Mouse (Mus musculus): Measurements from ENCODE around the gene Slc4a3.

The Slc4a3 gene

GRCm38 (mm10) chr1:75545965-75546956 is at the start of gene Slc4a3:
TSS of gene Slc4a3 (plus strand) at chr1:75546266.
- peak in 1 of 2 experiments; percentile 42 for DNase-seq (ENCODE audit: low spot score in 2 of 2)

- no peak for DNase-seq (ENCODE audit: low spot score in 2 of 2)
These were observed 47.2 kb upstream of the Slc4a3 start for GRCm38 (mm10) chr1:75498897-75499296.

- DNase-seq (ENCODE audit: low spot score in 2 of 2), result no peak
These were observed 46.6 kb upstream of the Slc4a3 start for GRCm38 (mm10) chr1:75499441-75499840.

- no peak for DNase-seq (ENCODE audit: low spot score in 2 of 2)
These were observed 44.2 kb upstream of the Slc4a3 start for GRCm38 (mm10) chr1:75501905-75502304.

GRCm38 (mm10) chr1:75502945-75503650 is 43.0 kb upstream of the Slc4a3 start:
- no peak for DNase-seq (ENCODE audit: low spot score in 2 of 2)

- no peak for DNase-seq (ENCODE audit: low spot score in 2 of 2)
These were observed 42.5 kb upstream of the Slc4a3 start for GRCm38 (mm10) chr1:75503651-75503980.

- DNase-seq (ENCODE audit: low spot score in 2 of 2), result no peak
These were observed 41.6 kb upstream of the Slc4a3 start for GRCm38 (mm10) chr1:75504256-75505045.

- DNase-seq (ENCODE audit: low spot score in 2 of 2), result peak; percentile 66 to 69
These were observed 40.7 kb upstream of the Slc4a3 start for GRCm38 (mm10) chr1:75505159-75505955.

- no peak for DNase-seq (ENCODE audit: low spot score in 2 of 2)
These were observed 39.9 kb upstream of the Slc4a3 start, which contains the start of gene Obsl1 for GRCm38 (mm10) chr1:75505956-75506831. TSS of gene Obsl1 (minus strand) at chr1:75506452.

GRCm38 (mm10) chr1:75507006-75507405 is 39.1 kb upstream of the Slc4a3 start, which contains the start of gene Inha:
TSS of gene Inha (plus strand) at chr1:75507077.
- no peak for DNase-seq (ENCODE audit: low spot score in 2 of 2)

GRCm38 (mm10) chr1:75509586-75509985 is 36.5 kb upstream of the Slc4a3 start:
- no peak for DNase-seq (ENCODE audit: low spot score in 2 of 2)

- no peak for DNase-seq (ENCODE audit: low spot score in 2 of 2)
These were observed 35.9 kb upstream of the Slc4a3 start for GRCm38 (mm10) chr1:75510154-75510553.

GRCm38 (mm10) chr1:75511437-75512210 is 34.4 kb upstream of the Slc4a3 start:
- DNase-seq (ENCODE audit: low spot score in 2 of 2), result no peak

- DNase-seq (ENCODE audit: low spot score in 2 of 2), result no peak
These were observed 33.5 kb upstream of the Slc4a3 start for GRCm38 (mm10) chr1:75512550-75512949.

- no peak for DNase-seq (ENCODE audit: low spot score in 2 of 2)
These were observed 29.2 kb upstream of the Slc4a3 start for GRCm38 (mm10) chr1:75516703-75517380.

GRCm38 (mm10) chr1:75517984-75518383 is 28.1 kb upstream of the Slc4a3 start:
- no peak for DNase-seq (ENCODE audit: low spot score in 2 of 2)

GRCm38 (mm10) chr1:75518427-75518826 is 27.6 kb upstream of the Slc4a3 start:
- DNase-seq (ENCODE audit: low spot score in 2 of 2), result no peak

GRCm38 (mm10) chr1:75519576-75519975 is 26.5 kb upstream of the Slc4a3 start:
- DNase-seq (ENCODE audit: low spot score in 2 of 2), result no peak
